ENCODE assay signal across 9 mouse cellular contexts in the genomic region with DNA sequence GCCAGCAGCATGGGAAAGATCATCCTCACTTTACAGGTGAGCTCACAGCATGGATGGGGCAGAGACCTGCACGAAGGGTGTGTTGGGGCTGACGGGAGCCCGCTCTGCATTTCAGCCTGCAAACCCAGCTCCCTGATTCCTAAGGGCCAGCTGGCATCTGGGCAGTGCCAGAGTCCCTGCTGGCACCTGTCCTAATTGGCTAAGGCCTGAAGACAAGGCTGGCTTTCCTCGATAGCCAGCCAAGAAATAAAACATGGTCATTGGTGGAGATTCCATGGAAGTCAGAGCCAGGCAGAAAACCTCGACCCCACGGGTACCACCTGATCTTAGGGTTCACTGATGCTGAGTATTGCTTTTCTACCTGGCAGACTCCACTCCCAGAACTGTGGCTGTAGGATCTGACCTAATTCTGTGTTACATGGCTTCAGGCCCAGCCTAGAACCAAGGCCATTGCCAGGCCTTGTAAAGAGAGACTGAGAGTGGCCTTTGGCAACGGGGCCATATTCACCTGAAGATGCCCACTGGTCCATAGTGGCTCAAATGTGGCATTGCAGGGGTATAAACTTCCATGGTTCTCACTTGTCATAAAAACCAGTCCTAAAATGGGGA. TPM values are rescaled to one million over a fixed set of nuclear protein-coding genes. Genes with fewer than 3 reads are reported as not detected.
DNase-seq lines count a peak whose midpoint lies in the region; TF ChIP-seq lines count a peak whose summit lies in the region.
"Had no signal": no experiment of that assay in that cellular context is flagged by ENCODE, and none has a peak within 500 bp of the region (broad histone marks: within the 10 kb centered on the region; RNA-seq: fewer than 3 reads in every experiment).

No protein-coding gene starts in this region.

- H3K27ac ChIP-seq in layer of hippocampus, adult 2 months: no peak overlapping the region
- H3K27ac ChIP-seq: liver, embryonic 14.5 days had no signal

- H3K4me3 ChIP-seq in layer of hippocampus, adult 2 months: no peak overlapping the region

- DNase-seq in layer of hippocampus, adult 2 months (ENCODE audit: low spot score in 2 of 2): peak in 1 of 2 experiments; percentile 53
- DNase-seq in layer of hippocampus, adult 9-11 months: no peak
- DNase-seq in Muller cell, postnatal 12 days (ENCODE audit: inconsistent ontology term): peak; percentile 64
- peak; percentile 49 for DNase-seq in adrenal gland, postnatal 25 days
- peak; percentile 98 for DNase-seq in cerebellum, postnatal 14 days
- DNase-seq in urinary bladder, postnatal 14 days (ENCODE audit: low spot score): no peak
- no peak for DNase-seq in heart, postnatal 4 days
- DNase-seq: heart, adult 11 months had no signal

- TF ChIP-seq CTCF in layer of hippocampus, adult 2 months (conservative IDR thresholded peaks at IDR 0.05): 0 out of 2 replicates have a peak, but pooled peaks have one; percentile 9

RNA-seq across cellular contexts. Expression of a gene that starts 34.4 kb away (rescaled TPM):
- total RNA-seq in layer of hippocampus, adult 2 months (2021): 10 to 100 TPM; 87.6 to 89.0 TPM
- total RNA-seq in adrenal gland, postnatal 25 days (2021): 52.6 and 75.8 TPM in 2 replicates
- 10 to 100 TPM; 79.0 to 82.5 TPM for total RNA-seq in heart, postnatal 4 days (2021)

Comparison
In these comparisons a context has a peak if more than half of its experiments do, and no peak if none do; other contexts are left out.
1. DNase-seq: peak in Muller cell, postnatal 12 days (single experiment), adrenal gland, postnatal 25 days (single experiment) and cerebellum, postnatal 14 days (2 of 2); none in layer of hippocampus, adult 9-11 months (single experiment), urinary bladder, postnatal 14 days (single experiment) and heart, postnatal 4 days (single experiment).